Mouse (Mus musculus) lung, adult 2 months (tissue): Measurements from ENCODE around the gene 1700013G24Rik. TPM values are rescaled to one million over a fixed set of nuclear protein-coding genes. Genes with fewer than 3 reads are reported as not detected.

Experiments
- DNase-seq: peaks from one replicate; pipeline ENCODE4 v3.0.0; 2022
- H3K4me1 ChIP-seq: fragments of 200-500 bp; 2 replicates; pipeline ENCODE4 v1.6.1; 2011; ENCODE audit warnings: low read length; ENCODE audit not compliant: control insufficient read depth, insufficient read depth
- H3K4me3 ChIP-seq: fragments of 200-500 bp; replicated peaks from 2 replicates; pipeline ENCODE3; 2011; ENCODE audit warnings: low read depth, mild to moderate bottlenecking, control low read depth, low read length; ENCODE audit errors: extremely low read depth
- CTCF ChIP-seq: fragments of 200-500 bp; IDR thresholded peaks from 2 replicates; pipeline ENCODE4 v1.5.1; 2011; ENCODE audit warnings: mild to moderate bottlenecking, low read length, control low read depth; ENCODE audit not compliant: insufficient read depth
- POLR2A ChIP-seq: fragments of 200-500 bp; IDR thresholded peaks from 2 replicates; pipeline ENCODE4 v1.6.1; 2011; ENCODE audit warnings: low read depth, mild to moderate bottlenecking, control low read depth, low read length, borderline replicate concordance; ENCODE audit errors: extremely low read depth
- WGBS: fragments of 180-500 bp; shearing (Covaris S2); methylation state at CpG from one replicate; pipeline ENCODE4 v1.1.7; 2018; 5-methylcytosine and 5-hydroxymethylcytosine counted together
- polyA plus RNA-seq: library from polyadenylated mRNA; depleted of rRNA; stranded (reverse); fragments of >200 nt; gene quantifications from 2 replicates; pipeline ENCODE4 v1.2.3, GENCODE M21; 2012

Gene 1700013G24Rik
- polyA plus RNA-seq, 1 experiment, result 0.15 TPM

GRCm38 (mm10) chr4:137454582-137454981, 1.5 kb downstream of the 1700013G24Rik start:
- WGBS, result 90% methylated on average over 14 of the region's 14 CpGs
- Histone ChIP-seq H3K4me3 (no peak overlapping the region), H3K4me1 (no peaks in the 10 kb centered on the region)
- no peak for TF ChIP-seq CTCF
- no peak for TF ChIP-seq POLR2A
- no peak for DNase-seq

- TF ChIP-seq POLR2A (no peak), CTCF (no peak)
- WGBS, result 72% methylated on average over 12 of the region's 12 CpGs
- H3K4me3 ChIP-seq, result no peak overlapping the region
- H3K4me1 ChIP-seq, result no peaks in the 10 kb centered on the region
- no peak for DNase-seq
Observed at GRCm38 (mm10) chr4:137456581-137456980, 3.5 kb downstream of the 1700013G24Rik start.

DNA sequence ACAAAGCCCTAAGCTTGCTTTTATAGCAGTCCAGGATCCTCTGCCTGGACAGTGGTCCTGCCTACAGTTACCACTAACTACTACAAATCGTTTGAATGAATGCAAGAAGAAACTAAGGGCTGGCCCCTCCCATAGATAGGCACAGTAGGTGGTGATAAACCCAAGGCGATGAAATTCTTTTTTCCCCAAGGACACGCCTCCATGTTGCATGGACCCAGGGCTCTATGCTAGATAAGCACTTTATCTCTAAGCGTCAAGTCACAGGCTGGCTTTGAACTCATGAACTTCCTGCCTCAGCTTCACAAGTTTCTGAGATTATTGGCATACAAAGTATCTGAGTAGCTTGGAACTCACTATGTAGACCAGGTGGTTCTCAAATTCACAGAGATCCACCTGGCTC, 4.2 kb downstream of the 1700013G24Rik start:
- Histone ChIP-seq H3K4me1 (no peaks in the 10 kb centered on the region; the same call in 1 of the 2 replicates), H3K4me3 (no peak overlapping the region)
- no peak for DNase-seq
- TF ChIP-seq POLR2A, result no peak
- TF ChIP-seq CTCF, result no peak
- WGBS, result 71% methylated on average over 4 of the region's 4 CpGs

- Histone ChIP-seq H3K4me1 (no peaks in the 10 kb centered on the region; the same call in 1 of the 2 replicates), H3K4me3 (no peak overlapping the region)
- no peak for DNase-seq
- TF ChIP-seq POLR2A, result no peak
- TF ChIP-seq CTCF, result no peak
- WGBS, result 55% methylated on average over 9 of the region's 9 CpGs
Observed at GRCm38 (mm10) chr4:137458310-137458709, 5.2 kb downstream of the 1700013G24Rik start.

GRCm38 (mm10) chr4:137458861-137459260, 5.8 kb downstream of the 1700013G24Rik start:
- Histone ChIP-seq H3K4me1 (no peaks in the 10 kb centered on the region; the same call in 1 of the 2 replicates), H3K4me3 (no peak overlapping the region)
- TF ChIP-seq CTCF (no peak), POLR2A (no peak)
- WGBS, result 37% methylated on average over 5 of the region's 5 CpGs
- DNase-seq, result no peak

DNA sequence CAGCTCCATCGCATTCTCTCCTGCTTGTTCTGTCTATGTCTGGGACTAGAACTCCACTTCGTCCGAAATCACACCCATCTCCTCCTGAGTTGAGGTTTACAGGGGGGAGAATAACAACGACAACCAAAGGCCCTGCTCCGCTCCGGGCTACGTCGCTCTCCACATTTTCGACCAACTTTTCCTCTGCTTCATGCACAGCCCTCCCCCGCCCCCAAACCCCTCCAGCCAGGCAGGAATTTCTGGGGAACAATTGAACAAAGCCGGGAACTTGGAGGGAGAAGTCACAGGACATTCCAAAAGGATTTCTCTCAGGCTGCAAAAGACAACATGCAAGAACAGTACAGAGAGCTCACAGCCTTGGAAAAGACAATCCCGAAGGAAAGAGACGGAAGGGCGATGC, 7.6 kb downstream of the 1700013G24Rik start:
- no peak for DNase-seq
- Histone ChIP-seq H3K4me3 (no peak overlapping the region), H3K4me1 (no peaks in the 10 kb centered on the region; the same call in 1 of the 2 replicates)
- WGBS, result 82% methylated on average over 14 of the region's 14 CpGs
- TF ChIP-seq POLR2A (no peak), CTCF (no peak)

DNA sequence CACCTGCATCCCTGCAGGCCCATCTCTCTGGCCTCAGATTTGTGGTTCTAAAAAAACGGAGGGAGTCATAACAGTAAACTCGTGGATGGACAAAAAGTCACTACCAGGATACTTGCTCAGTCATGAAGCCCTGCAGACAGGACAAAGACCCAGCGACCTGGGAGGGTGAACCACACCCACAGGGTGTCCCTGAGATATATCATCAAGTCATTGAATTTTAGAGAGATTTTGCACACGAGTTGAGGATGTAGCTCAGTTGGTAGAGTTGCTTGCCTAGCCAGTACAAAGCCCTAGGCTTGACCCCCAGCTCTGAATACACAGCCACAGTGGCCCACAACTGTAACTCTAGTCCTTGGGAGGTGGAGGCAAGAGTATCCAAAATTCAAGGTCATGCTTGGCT, 8.1 kb downstream of the 1700013G24Rik start:
- DNase-seq, result no peak
- TF ChIP-seq CTCF (no peak), POLR2A (no peak)
- H3K4me3 ChIP-seq, result no peak overlapping the region
- H3K4me1 ChIP-seq, result no peaks in the 10 kb centered on the region; the same call in 1 of the 2 replicates
- WGBS, result 78% methylated on average over 4 of the region's 4 CpGs

DNA sequence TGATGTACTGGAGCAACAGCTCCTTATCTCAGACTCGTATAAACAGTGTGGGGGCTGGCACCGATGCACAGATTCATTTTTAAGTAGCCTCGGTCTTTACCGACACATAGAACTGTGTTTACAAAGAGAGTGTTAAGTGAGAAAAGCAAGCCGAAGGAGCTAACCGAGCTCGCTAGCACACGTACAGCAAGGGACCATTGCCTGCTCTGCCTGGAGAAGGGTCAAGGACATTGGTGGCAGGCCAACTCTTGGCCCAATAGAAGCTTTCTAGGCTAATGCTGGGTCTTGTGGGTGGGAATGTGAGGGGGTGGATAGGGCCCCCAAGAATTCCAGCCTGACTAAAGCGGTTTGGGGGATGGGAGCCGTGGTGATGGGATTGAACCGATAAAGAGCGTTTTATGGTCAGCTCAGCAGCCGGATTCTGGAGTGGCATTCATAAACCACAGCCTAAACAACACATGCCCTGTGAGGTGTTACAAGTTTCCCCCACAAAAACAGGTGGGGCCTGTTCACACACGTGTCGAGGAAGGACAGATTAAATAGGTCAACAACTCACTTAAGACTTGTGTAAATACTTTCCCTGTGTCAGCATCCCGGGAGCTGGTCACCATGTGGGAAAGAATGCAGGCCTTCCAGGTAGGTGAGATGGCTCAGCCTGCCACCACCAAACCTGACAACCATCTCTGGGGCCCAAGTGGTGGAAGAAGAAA, 9.1 kb downstream of the 1700013G24Rik start:
- H3K4me3 ChIP-seq, result no peak overlapping the region
- no peaks in the 10 kb centered on the region; the same call in 1 of the 2 replicates for H3K4me1 ChIP-seq
- peak; percentile 61 for DNase-seq
- WGBS, result 43% methylated on average over 16 of the region's 16 CpGs
- TF ChIP-seq POLR2A (no peak), CTCF (no peak)

- peaks cover 6% of the 10 kb centered on the region for H3K4me1 ChIP-seq
- WGBS, result 49% methylated on average over 13 of the region's 13 CpGs
- no peak overlapping the region for H3K4me3 ChIP-seq
- TF ChIP-seq CTCF (no peak), POLR2A (no peak)
- no peak for DNase-seq
Observed at GRCm38 (mm10) chr4:137465125-137465787, 12.2 kb downstream of the 1700013G24Rik start.
